Mouse (Mus musculus) cerebellum, adult 11 months (tissue): ENCODE data around the gene Lingo4.
A peak's percentile ranks its signal among the peaks of the same experiment; 100 is the strongest.

ENCODE experiments used
- DNase-seq: peaks from one replicate; pipeline ENCODE4 v3.0.0; 2022

The Lingo4 gene

GRCm38 (mm10) chr3:94388047-94388446 is 10.3 kb upstream of the Lingo4 start:
- no peak for DNase-seq

- DNase-seq: no peak
These were observed 8.9 kb upstream of the Lingo4 start for GRCm38 (mm10) chr3:94389420-94389819.

GRCm38 (mm10) chr3:94391001-94391400 is 7.3 kb upstream of the Lingo4 start:
- DNase-seq: no peak

- DNase-seq: no peak
These were observed 6.2 kb upstream of the Lingo4 start for GRCm38 (mm10) chr3:94392128-94392527.

GRCm38 (mm10) chr3:94393049-94393448 is 5.3 kb upstream of the Lingo4 start:
- no peak for DNase-seq

GRCm38 (mm10) chr3:94396336-94396735 is 2.0 kb upstream of the Lingo4 start:
- no peak for DNase-seq

GRCm38 (mm10) chr3:94396851-94397250 is 1.5 kb upstream of the Lingo4 start:
- no peak for DNase-seq

- DNase-seq: no peak
These were observed 695 bp downstream of the Lingo4 start for GRCm38 (mm10) chr3:94398943-94399481.

- no peak for DNase-seq
These were observed 1.5 kb downstream of the Lingo4 start for GRCm38 (mm10) chr3:94399663-94400310.

GRCm38 (mm10) chr3:94402451-94402850 is 4.1 kb downstream of the Lingo4 start:
- no peak for DNase-seq

- no peak for DNase-seq
These were observed 6.2 kb downstream of the Lingo4 start for GRCm38 (mm10) chr3:94404366-94405054.

GRCm38 (mm10) chr3:94405561-94405960 is 7.2 kb downstream of the Lingo4 start:
- DNase-seq: no peak

- DNase-seq: no peak
These were observed 14.2 kb downstream of the Lingo4 start for GRCm38 (mm10) chr3:94412530-94412929.

GRCm38 (mm10) chr3:94413031-94413679 is 14.8 kb downstream of the Lingo4 start, which contains the start of gene Tdrkh:
Gene Tdrkh (plus strand): TSS chr3:94413273.
- peak; percentile 97 for DNase-seq

GRCm38 (mm10) chr3:94430980-94431379 is 32.7 kb downstream of the Lingo4 start:
- DNase-seq: no peak

- no peak for DNase-seq
These were observed 36.0 kb downstream of the Lingo4 start for GRCm38 (mm10) chr3:94434305-94434704.

- no peak for DNase-seq
These were observed 38.1 kb downstream of the Lingo4 start for GRCm38 (mm10) chr3:94436420-94436819.

- no peak for DNase-seq
These were observed 42.9 kb downstream of the Lingo4 start for GRCm38 (mm10) chr3:94441182-94441581.

- peak; percentile 94 for DNase-seq
These were observed 44.8 kb downstream of the Lingo4 start, which contains the start of gene Mrpl9 for GRCm38 (mm10) chr3:94442951-94443596. Gene Mrpl9 (plus strand): TSS chr3:94443318.

GRCm38 (mm10) chr3:94443597-94443964 is 45.3 kb downstream of the Lingo4 start, which contains the start of gene Oaz3:
Gene Oaz3 (minus strand): TSS chr3:94443915.
- DNase-seq: no peak

- no peak for DNase-seq
These were observed 51.1 kb downstream of the Lingo4 start for GRCm38 (mm10) chr3:94449377-94449776.
